Mouse (Mus musculus): ENCODE data around the gene Zfp488.

- no peak for TF ChIP-seq CTCF (IDR thresholded peaks at IDR 0.05; ENCODE audit: control insufficient read depth, insufficient read depth, insufficient read length)
- no peak for TF ChIP-seq MYOD1 (IDR thresholded peaks at IDR 0.05; ENCODE audit: control insufficient read depth, insufficient read length, low read depth)
- TF ChIP-seq CEBPB (IDR thresholded peaks at IDR 0.05; ENCODE audit: low read depth) = no peak
- no peak for TF ChIP-seq MAX (IDR thresholded peaks at IDR 0.05)
- TF ChIP-seq USF1 (IDR thresholded peaks at IDR 0.05; ENCODE audit: low read depth) = no peak
- no peak for TF ChIP-seq FOSL1 (IDR thresholded peaks at IDR 0.05; ENCODE audit: insufficient read depth, low read length, poor library complexity, severe bottlenecking)
Observed at GRCm38 (mm10) chr14:33991971-33992370, 13.4 kb upstream of the Zfp488 start.

Measured in C2C12 (cell line).